In genomic region chr9:44746666-44747065, GRCm38 (mm10) we compare ENCODE assay signal across 27 mouse cellular contexts. TPM values are rescaled to one million over a fixed set of nuclear protein-coding genes. Genes with fewer than 3 reads are reported as not detected.
DNase-seq lines count a peak whose midpoint lies in the region; ATAC-seq and TF ChIP-seq lines count a peak whose summit lies in the region.
"Had no signal": no experiment of that assay in that cellular context is flagged by ENCODE, and none has a peak within 500 bp of the region (broad histone marks: within the 10 kb centered on the region; RNA-seq: fewer than 3 reads in every experiment).

No protein-coding gene starts in this region.

- H3K27ac ChIP-seq in kidney, postnatal 0 days = no peak overlapping the region
- no peak overlapping the region for H3K27ac ChIP-seq in midbrain, embryonic 11.5 days (ENCODE audit: low read depth, low read length)
- H3K27ac ChIP-seq in midbrain, postnatal 0 days (ENCODE audit: low read depth, low read length) = no peak overlapping the region
- H3K27ac ChIP-seq: embryonic facial prominence, embryonic 10.5 days; embryonic facial prominence, embryonic 12.5 days; forebrain, embryonic 13.5 days; forebrain, embryonic 15.5 days had no signal

- no peak for TF ChIP-seq CTCF in kidney, postnatal 0 days (IDR thresholded peaks at IDR 0.05; ENCODE audit: low read depth)
- no peak for TF ChIP-seq CTCF in midbrain, postnatal 0 days (IDR thresholded peaks at IDR 0.05)

- no peak for DNase-seq in frontal cortex, postnatal 10 days (ENCODE audit: low spot score in 2 of 2)
- DNase-seq in kidney, postnatal 0 days (ENCODE audit: low spot score) = peak; percentile 21
- DNase-seq in kidney, adult 8-10 months = no peak
- DNase-seq in midbrain, embryonic 11.5 days (ENCODE audit: low spot score, missing footprints) = peak; percentile 39
- DNase-seq in midbrain, postnatal 0 days (ENCODE audit: low spot score) = no peak
- DNase-seq: adrenal gland, adult 8-10 months; adrenal gland, postnatal 14 days; adrenal gland, postnatal 36 days; B cell, adult 2 months; cerebellum, adult 11 months; cerebellum, adult 2 months; cerebellum, adult 9-10 months; cerebellum, postnatal 10 days; cerebellum, postnatal 25 days; forebrain, postnatal 0 days had no signal

- H3K27me3 ChIP-seq in kidney, postnatal 0 days (ENCODE audit: insufficient read depth, low read length) = no peaks in the 10 kb centered on the region
- H3K27me3 ChIP-seq in midbrain, embryonic 11.5 days (ENCODE audit: control insufficient read depth, insufficient read depth, low read length) = no peaks in the 10 kb centered on the region
- H3K27me3 ChIP-seq in midbrain, postnatal 0 days (ENCODE audit: insufficient read depth, low read length) = no peaks in the 10 kb centered on the region
- H3K27me3 ChIP-seq: CH12.LX; embryonic facial prominence, embryonic 12.5 days; forebrain, embryonic 13.5 days; forebrain, embryonic 15.5 days; Patski had no signal

- H3K4me2 ChIP-seq in kidney, postnatal 0 days (ENCODE audit: low read length) = no peak overlapping the region
- H3K4me2 ChIP-seq in midbrain, embryonic 11.5 days = no peak overlapping the region
- no peak overlapping the region for H3K4me2 ChIP-seq in midbrain, postnatal 0 days (ENCODE audit: low read depth, low read length, poor library complexity, severe bottlenecking)
- H3K4me2 ChIP-seq: embryonic facial prominence, embryonic 12.5 days; forebrain, embryonic 13.5 days; forebrain, embryonic 15.5 days had no signal

- peak; percentile 70; the same call in 1 of the 2 replicates for ATAC-seq in frontal cortex, adult (ENCODE audit: low TSS enrichment)
- ATAC-seq in kidney, postnatal 0 days (replicated peaks; ENCODE audit: low FRiP score, low read depth) = no peak
- no peak for ATAC-seq in midbrain, embryonic 11.5 days (ENCODE audit: low FRiP score)
- no peak for ATAC-seq in midbrain, postnatal 0 days (ENCODE audit: low FRiP score)
- ATAC-seq: activated CD4-positive, CD25-positive, alpha-beta regulatory T cell, adult 4 months; CD4-positive, CD25-positive, alpha-beta regulatory T cell, adult 4 months; forebrain, embryonic 13.5 days; forebrain, embryonic 15.5 days; forebrain, postnatal 0 days; Patski had no signal

- H3K4me1 ChIP-seq in kidney, postnatal 0 days (replicated peaks; ENCODE audit: insufficient read depth, low read length) = no peaks in the 10 kb centered on the region
- no peaks in the 10 kb centered on the region for H3K4me1 ChIP-seq in midbrain, embryonic 11.5 days (ENCODE audit: control insufficient read depth, insufficient read depth, low read length)
- H3K4me1 ChIP-seq in midbrain, postnatal 0 days (ENCODE audit: insufficient read depth, low read length) = no peaks in the 10 kb centered on the region
- H3K4me1 ChIP-seq: embryonic facial prominence, embryonic 10.5 days; forebrain, embryonic 13.5 days; forebrain, embryonic 15.5 days had no signal

- no peaks in the 10 kb centered on the region for H3K9me3 ChIP-seq in kidney, postnatal 0 days (replicated peaks; ENCODE audit: low read length)
- H3K9me3 ChIP-seq in midbrain, embryonic 11.5 days (ENCODE audit: control insufficient read depth, low read length) = no peaks in the 10 kb centered on the region
- no peaks in the 10 kb centered on the region for H3K9me3 ChIP-seq in midbrain, postnatal 0 days (ENCODE audit: low read length)
- H3K9me3 ChIP-seq: embryonic facial prominence, embryonic 10.5 days; embryonic facial prominence, embryonic 12.5 days; forebrain, embryonic 13.5 days; forebrain, embryonic 15.5 days; G1E had no signal

- WGBS in kidney, postnatal 0 days = 53% methylated on average over 3 of the region's 3 CpGs
- WGBS in midbrain, embryonic 11.5 days = 97% methylated on average over 3 of the region's 3 CpGs
- WGBS in midbrain, postnatal 0 days = 87% methylated on average over 3 of the region's 3 CpGs

- no peak overlapping the region for H3K4me3 ChIP-seq in kidney, postnatal 0 days (replicated peaks; ENCODE audit: low read depth, low read length)
- H3K4me3 ChIP-seq in midbrain, embryonic 11.5 days (ENCODE audit: low read depth, low read length) = no peak overlapping the region
- H3K4me3 ChIP-seq in midbrain, postnatal 0 days (ENCODE audit: low read depth, low read length) = no peak overlapping the region
- H3K4me3 ChIP-seq: embryonic facial prominence, embryonic 10.5 days; embryonic facial prominence, embryonic 12.5 days; forebrain, embryonic 13.5 days; forebrain, embryonic 15.5 days had no signal

- no peak overlapping the region for H3K9ac ChIP-seq in kidney, postnatal 0 days (ENCODE audit: low read depth, low read length)
- H3K9ac ChIP-seq in midbrain, embryonic 11.5 days (ENCODE audit: low read length) = no peak overlapping the region
- no peak overlapping the region for H3K9ac ChIP-seq in midbrain, postnatal 0 days (replicated peaks; ENCODE audit: low read length, poor library complexity, severe bottlenecking)
- H3K9ac ChIP-seq: embryonic facial prominence, embryonic 12.5 days; forebrain, embryonic 13.5 days; forebrain, embryonic 15.5 days; forebrain, postnatal 0 days had no signal

- peaks cover 51% of the 10 kb centered on the region for H3K36me3 ChIP-seq in kidney, postnatal 0 days (ENCODE audit: insufficient read depth, low read length)
- H3K36me3 ChIP-seq in midbrain, embryonic 11.5 days (ENCODE audit: control insufficient read depth, insufficient read depth, low read length) = peaks cover 15% of the 10 kb centered on the region; the same call in 1 of the 2 replicates
- H3K36me3 ChIP-seq in midbrain, postnatal 0 days (ENCODE audit: insufficient read depth, low read length) = peaks cover 38% of the 10 kb centered on the region

RNA-seq across cellular contexts. Expression of gene Phldb1, which starts 11.7 kb away (rescaled TPM):
- polyA plus RNA-seq in kidney, postnatal 0 days (2015; fragmentation: Nextera tagmentation; extraction: Ambion mirVana) = 24.2 and 24.4 TPM in 2 replicates
- 28.8 and 32.8 TPM in 2 replicates for polyA plus RNA-seq in midbrain, embryonic 11.5 days (2014; fragmentation: Nextera tagmentation; extraction: Ambion mirVana)
- 140 and 154 TPM in 2 replicates for total RNA-seq in midbrain, postnatal 0 days (2014; rRNA removed)
- 34.8 and 41.0 TPM in 2 replicates for polyA plus RNA-seq in midbrain, postnatal 0 days (2015; fragmentation: Nextera tagmentation; extraction: Ambion mirVana)

RNA-seq across cellular contexts. Expression of gene Arcn1, which starts 21.0 kb away (rescaled TPM):
- 135 and 149 TPM in 2 replicates for polyA plus RNA-seq in kidney, postnatal 0 days (2015; fragmentation: Nextera tagmentation; extraction: Ambion mirVana)
- 191 and 213 TPM in 2 replicates for polyA plus RNA-seq in midbrain, embryonic 11.5 days (2014; fragmentation: Nextera tagmentation; extraction: Ambion mirVana)
- total RNA-seq in midbrain, postnatal 0 days (2014; rRNA removed) = 93.7 and 108 TPM in 2 replicates
- polyA plus RNA-seq in midbrain, postnatal 0 days (2015; fragmentation: Nextera tagmentation; extraction: Ambion mirVana) = 102 and 106 TPM in 2 replicates

RNA-seq across cellular contexts. Expression of gene Ift46, which starts 21.0 kb away (rescaled TPM):
- 98.3 and 109 TPM in 2 replicates for polyA plus RNA-seq in kidney, postnatal 0 days (2015; fragmentation: Nextera tagmentation; extraction: Ambion mirVana)
- 141 and 149 TPM in 2 replicates for polyA plus RNA-seq in midbrain, embryonic 11.5 days (2014; fragmentation: Nextera tagmentation; extraction: Ambion mirVana)
- total RNA-seq in midbrain, postnatal 0 days (2014; rRNA removed) = 64.8 and 72.1 TPM in 2 replicates
- 151 and 170 TPM in 2 replicates for polyA plus RNA-seq in midbrain, postnatal 0 days (2015; fragmentation: Nextera tagmentation; extraction: Ambion mirVana)

RNA-seq across cellular contexts. Expression of gene Tmem25, which starts 52.4 kb away (rescaled TPM):
- 36.0 and 38.0 TPM in 2 replicates for polyA plus RNA-seq in kidney, postnatal 0 days (2015; fragmentation: Nextera tagmentation; extraction: Ambion mirVana)
- polyA plus RNA-seq in midbrain, embryonic 11.5 days (2014; fragmentation: Nextera tagmentation; extraction: Ambion mirVana) = 2.1 and 2.7 TPM in 2 replicates
- 29.9 and 32.6 TPM in 2 replicates for total RNA-seq in midbrain, postnatal 0 days (2014; rRNA removed)
- polyA plus RNA-seq in midbrain, postnatal 0 days (2015; fragmentation: Nextera tagmentation; extraction: Ambion mirVana) = 25.9 and 30.1 TPM in 2 replicates
- polyA plus RNA-seq: CD4-positive, CD25-positive, alpha-beta regulatory T cell, adult 4 months had no signal

RNA-seq across cellular contexts. Expression of gene Ttc36, which starts 56.2 kb away (rescaled TPM):
- polyA plus RNA-seq in kidney, postnatal 0 days (2015; fragmentation: Nextera tagmentation; extraction: Ambion mirVana) = 514 and 515 TPM in 2 replicates
- polyA plus RNA-seq in midbrain, embryonic 11.5 days (2014; fragmentation: Nextera tagmentation; extraction: Ambion mirVana) = not detected in 2 replicates
- 3.3 TPM in 1 of 2 replicates, not detected in the other for total RNA-seq in midbrain, postnatal 0 days (2014; rRNA removed)
- 0.61 and 1.0 TPM in 2 replicates for polyA plus RNA-seq in midbrain, postnatal 0 days (2015; fragmentation: Nextera tagmentation; extraction: Ambion mirVana)
- total RNA-seq: G1E had no signal
- polyA plus RNA-seq: CD4-positive, CD25-positive, alpha-beta regulatory T cell, adult 4 months; embryonic facial prominence, embryonic 10.5 days; embryonic facial prominence, embryonic 14.5 days; forebrain, embryonic 11.5 days; forebrain, embryonic 13.5 days; forebrain, embryonic 15.5 days had no signal

Comparison
In these comparisons a context has a peak if more than half of its experiments do, and no peak if none do; other contexts are left out.
1. DNase-seq: peak in kidney, postnatal 0 days (single experiment) and midbrain, embryonic 11.5 days (single experiment); none in frontal cortex, postnatal 10 days (0 of 2), kidney, adult 8-10 months (0 of 2) and midbrain, postnatal 0 days (single experiment).